Mouse (Mus musculus): ENCODE data around the gene Dvl1. TPM values are rescaled to one million over a fixed set of nuclear protein-coding genes. Genes with fewer than 3 reads are reported as not detected.
A peak's percentile ranks its signal among the peaks of the same experiment; 100 is the strongest.

The Dvl1 gene
- total and polyA plus RNA-seq, 3 experiments, result 56.8 to 60.3 TPM; not detected in 1

GRCm38 (mm10) chr4:155886330-155886729, 39.1 kb downstream of the Dvl1 start:
- no peak overlapping the region for H3K9ac ChIP-seq (ENCODE audit: control insufficient read depth, low read depth, low read length, poor library complexity, severe bottlenecking)
- TF ChIP-seq MAX (IDR thresholded peaks at IDR 0.05; ENCODE audit: low read length), result no peak
- TF ChIP-seq ZKSCAN1 (IDR thresholded peaks at IDR 0.05; ENCODE audit: low read depth, low read length), result no peak
- TF ChIP-seq ETS1 (IDR thresholded peaks at IDR 0.05; ENCODE audit: low read depth, low read length), result no peak
- no peak for TF ChIP-seq SMC3 (IDR thresholded peaks at IDR 0.05; ENCODE audit: low read depth, low read length)
- no peak for DNase-seq (ENCODE audit: low read depth, low spot score)
- H3K27me3 ChIP-seq (ENCODE audit: control insufficient read depth in 1 of 2, insufficient read depth in 2 of 2, low read length in 2 of 2), result no peaks in the 10 kb centered on the region
- H3K4me3 ChIP-seq (ENCODE audit: control insufficient read depth in 1 of 2, insufficient read depth in 1 of 2, low read depth in 2 of 2, low read length in 2 of 2), result no peak overlapping the region
- H3K79me2 ChIP-seq (ENCODE audit: control insufficient read depth, insufficient read depth, low read length, poor library complexity), result peaks cover 13% of the 10 kb centered on the region
- H3K27ac ChIP-seq (ENCODE audit: control insufficient read depth, low read depth, low read length), result no peak overlapping the region
- H3K9me3 ChIP-seq (replicated peaks; ENCODE audit: insufficient read depth, low read length), result no peaks in the 10 kb centered on the region
- peaks cover 0 to 5% of the 10 kb centered on the region in 2 experiments; a peak in 3 of 4 replicates for H3K36me3 ChIP-seq (ENCODE audit: control insufficient read depth in 1 of 2, insufficient read depth in 2 of 2, low read length in 2 of 2)
- peaks cover 0 to 2% of the 10 kb centered on the region in 2 experiments; a peak in 1 of 4 replicates for H3K4me1 ChIP-seq (ENCODE audit: control insufficient read depth in 1 of 2, insufficient read depth in 2 of 2, low read length in 2 of 2)

- TF ChIP-seq RAD21 (IDR thresholded peaks at IDR 0.05; ENCODE audit: low read depth, low read length) (no peak), POLR2A (IDR thresholded peaks at IDR 0.05; ENCODE audit: control insufficient read depth in 1 of 2, insufficient read depth in 1 of 2, low read depth in 1 of 2, low read length in 2 of 2, poor library complexity in 1 of 2) (0 out of 4 replicates have a peak, but pooled peaks of 1 of the 2 experiments have one; percentile 3), HCFC1 (IDR thresholded peaks at IDR 0.05; ENCODE audit: low read depth, low read length) (no peak), ZKSCAN1 (IDR thresholded peaks at IDR 0.05; ENCODE audit: low read depth, low read length) (no peak)
- no peaks in the 10 kb centered on the region for H3K27me3 ChIP-seq (ENCODE audit: control insufficient read depth in 1 of 2, insufficient read depth in 2 of 2, low read length in 2 of 2)
- peaks cover 0 to 5% of the 10 kb centered on the region in 2 experiments; a peak in 3 of 4 replicates for H3K36me3 ChIP-seq (ENCODE audit: control insufficient read depth in 1 of 2, insufficient read depth in 2 of 2, low read length in 2 of 2)
- no peak overlapping the region for H3K9ac ChIP-seq (ENCODE audit: control insufficient read depth, low read depth, low read length, poor library complexity, severe bottlenecking)
- H3K79me2 ChIP-seq (ENCODE audit: control insufficient read depth, insufficient read depth, low read length, poor library complexity), result peaks cover 22% of the 10 kb centered on the region
- H3K9me3 ChIP-seq (replicated peaks; ENCODE audit: insufficient read depth, low read length), result no peaks in the 10 kb centered on the region
- H3K27ac ChIP-seq (ENCODE audit: control insufficient read depth, low read depth, low read length), result no peak overlapping the region
- H3K4me1 ChIP-seq (ENCODE audit: control insufficient read depth in 1 of 2, insufficient read depth in 2 of 2, low read length in 2 of 2), result peaks cover 0 to 2% of the 10 kb centered on the region in 2 experiments; a peak in 1 of 4 replicates
- no peak for DNase-seq (ENCODE audit: low read depth, low spot score)
- no peak overlapping the region for H3K4me3 ChIP-seq (ENCODE audit: control insufficient read depth in 1 of 2, insufficient read depth in 1 of 2, low read depth in 2 of 2, low read length in 2 of 2)
These were observed 40.5 kb downstream of the Dvl1 start for GRCm38 (mm10) chr4:155887674-155888073.

GRCm38 (mm10) chr4:155888181-155888580, 41.0 kb downstream of the Dvl1 start:
- Histone ChIP-seq H3K27me3 (ENCODE audit: control insufficient read depth in 1 of 2, insufficient read depth in 2 of 2, low read length in 2 of 2) (no peaks in the 10 kb centered on the region), H3K4me1 (ENCODE audit: control insufficient read depth in 1 of 2, insufficient read depth in 2 of 2, low read length in 2 of 2) (peaks cover 2% of the 10 kb centered on the region in 2 experiments; a peak in 3 of 4 replicates), H3K27ac (ENCODE audit: control insufficient read depth, low read depth, low read length) (no peak overlapping the region), H3K79me2 (ENCODE audit: control insufficient read depth, insufficient read depth, low read length, poor library complexity) (peaks cover 27% of the 10 kb centered on the region), H3K4me3 (ENCODE audit: control insufficient read depth in 1 of 2, insufficient read depth in 1 of 2, low read depth in 2 of 2, low read length in 2 of 2) (no peak overlapping the region), H3K9ac (ENCODE audit: control insufficient read depth, low read depth, low read length, poor library complexity, severe bottlenecking) (no peak overlapping the region), H3K36me3 (ENCODE audit: control insufficient read depth in 1 of 2, insufficient read depth in 2 of 2, low read length in 2 of 2) (peaks cover 0 to 3% of the 10 kb centered on the region in 2 experiments; a peak in 3 of 4 replicates), H3K9me3 (replicated peaks; ENCODE audit: insufficient read depth, low read length) (no peaks in the 10 kb centered on the region)
- TF ChIP-seq KAT2A (conservative IDR thresholded peaks at IDR 0.05; ENCODE audit: low read depth, low read length) (no peak), POLR2AphosphoS2 (IDR thresholded peaks at IDR 0.05; ENCODE audit: low read length) (peak; percentile 45; the same call in 1 of the 2 replicates)
- DNase-seq (ENCODE audit: low read depth, low spot score), result no peak

Data from MEL (cell line).